Mouse (Mus musculus) right cerebral cortex, postnatal 36 days (tissue): ENCODE data around the gene Krt31.

Source experiments
- DNase-seq, 2 experiments: peaks; one replicate each; pipeline ENCODE4 v3.0.0; 2022; ENCODE audit warnings: low spot score in 2 of 2, mixed read lengths in 1 of 2

Krt31 gene

GRCm38 (mm10) chr11:100006624-100007023 lies 43.7 kb downstream of the Krt31 start:
- no peak for DNase-seq

GRCm38 (mm10) chr11:100005905-100006304 lies 44.4 kb downstream of the Krt31 start:
- no peak for DNase-seq

GRCm38 (mm10) chr11:100004846-100005245 lies 45.5 kb downstream of the Krt31 start:
- peak in 1 of 2 experiments; percentile 15 for DNase-seq

DNA sequence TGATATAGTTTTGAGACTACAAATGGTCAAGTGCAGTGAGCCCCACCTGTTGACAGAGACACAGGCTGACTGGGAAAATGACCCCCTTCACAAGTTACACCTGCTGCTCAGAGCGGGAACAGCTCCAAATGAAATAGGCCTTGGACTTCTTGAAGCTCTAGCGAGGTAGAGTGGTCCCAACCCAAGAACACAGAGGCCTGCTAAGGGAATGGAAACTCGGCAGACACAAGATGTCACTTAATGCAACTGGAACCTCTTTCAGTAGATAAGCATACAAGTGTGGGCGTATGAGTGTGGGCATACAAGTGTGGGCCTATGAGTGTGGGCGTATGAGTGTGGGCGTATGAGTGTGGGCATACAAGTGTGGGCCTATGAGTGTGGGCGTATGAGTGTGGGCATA lies 51.3 kb downstream of the Krt31 start:
- DNase-seq, result no peak
